8 mouse cellular contexts compared by ENCODE assay signal in genomic region chr9:67758686-67759085, GRCm38 (mm10). TPM values are rescaled to one million over a fixed set of nuclear protein-coding genes. Genes with fewer than 3 reads are reported as not detected.
DNase-seq lines count a peak whose midpoint lies in the region; ATAC-seq and TF ChIP-seq lines count a peak whose summit lies in the region.

No protein-coding gene starts in this region.

- no peak overlapping the region for H3K27ac ChIP-seq in embryonic facial prominence, embryonic 11.5 days (replicated peaks; ENCODE audit: low read depth, low read length)
- no peak overlapping the region for H3K27ac ChIP-seq in heart, embryonic 10.5 days
- no peak overlapping the region for H3K27ac ChIP-seq in kidney, adult 2 months (ENCODE audit: insufficient read depth, low read depth, low read length)
- no peak overlapping the region for H3K27ac ChIP-seq in limb, embryonic 13.5 days
- H3K27ac ChIP-seq in neural tube, embryonic 11.5 days (ENCODE audit: low read depth, low read length) = no peak overlapping the region

- peaks cover 38% of the 10 kb centered on the region for H3K27me3 ChIP-seq in E14TG2a.4 (ENCODE audit: insufficient read depth, low read length)
- peaks cover 13% of the 10 kb centered on the region for H3K27me3 ChIP-seq in embryonic facial prominence, embryonic 11.5 days (ENCODE audit: control insufficient read depth, insufficient read depth, low read length)
- H3K27me3 ChIP-seq in heart, embryonic 10.5 days (ENCODE audit: insufficient read depth, poor library complexity, severe bottlenecking) = peaks cover 32% of the 10 kb centered on the region
- H3K27me3 ChIP-seq in kidney, adult 2 months (replicated peaks; ENCODE audit: control insufficient read depth, insufficient read depth, low read length) = 0 out of 2 replicates have a peak, but pooled peaks cover 1% of the 10 kb centered on the region
- peaks cover 37% of the 10 kb centered on the region for H3K27me3 ChIP-seq in limb, embryonic 13.5 days
- peaks cover 16% of the 10 kb centered on the region for H3K27me3 ChIP-seq in neural tube, embryonic 11.5 days (ENCODE audit: control insufficient read depth, insufficient read depth, low read length)

- WGBS in embryonic facial prominence, embryonic 11.5 days = 6% methylated on average over 9 of the region's 9 CpGs
- WGBS in heart, embryonic 10.5 days = 5% methylated on average over 9 of the region's 9 CpGs
- 2% methylated on average over 9 of the region's 9 CpGs for WGBS in kidney, adult 2 months
- 4% methylated on average over 9 of the region's 9 CpGs for whole genome bisulfite sequencing in limb, embryonic 13.5 days
- WGBS in neural tube, embryonic 11.5 days = 6% methylated on average over 9 of the region's 9 CpGs

- peaks cover 18% of the 10 kb centered on the region for H3K4me1 ChIP-seq in E14TG2a.4 (replicated peaks; ENCODE audit: low read depth, low read length)
- H3K4me1 ChIP-seq in embryonic facial prominence, embryonic 11.5 days (ENCODE audit: control insufficient read depth, insufficient read depth, low read length) = 0 out of 2 replicates have a peak, but pooled peaks cover 2% of the 10 kb centered on the region
- H3K4me1 ChIP-seq in heart, embryonic 10.5 days = peaks cover 18% of the 10 kb centered on the region
- no peaks in the 10 kb centered on the region for H3K4me1 ChIP-seq in kidney, adult 2 months (ENCODE audit: control insufficient read depth, insufficient read depth, low read length)
- peaks cover 15% of the 10 kb centered on the region for H3K4me1 ChIP-seq in limb, embryonic 13.5 days
- 0 out of 2 replicates have a peak, but pooled peaks cover 8% of the 10 kb centered on the region for H3K4me1 ChIP-seq in neural tube, embryonic 11.5 days (ENCODE audit: control insufficient read depth, insufficient read depth, low read length)

- peak; percentile 51 for DNase-seq in adrenal gland, postnatal 25 days
- peak; percentile 87 for DNase-seq in embryonic facial prominence, embryonic 11.5 days (ENCODE audit: low spot score)
- DNase-seq in heart, embryonic 10.5 days (ENCODE audit: low spot score) = no peak
- peak; percentile 67 for DNase-seq in kidney, adult 2 months
- peak; percentile 68 for DNase-seq in neural tube, embryonic 11.5 days (ENCODE audit: low spot score)

- peak; percentile 59 for TF ChIP-seq CTCF in E14TG2a.4 (conservative IDR thresholded peaks at IDR 0.05; ENCODE audit: low read length)
- TF ChIP-seq CTCF in kidney, adult 2 months (conservative IDR thresholded peaks at IDR 0.05; ENCODE audit: insufficient read depth, insufficient read length, low read depth, low read length) = peak; percentile 78

- no peak overlapping the region for H3K9ac ChIP-seq in embryonic facial prominence, embryonic 11.5 days (replicated peaks; ENCODE audit: low read length)
- H3K9ac ChIP-seq in limb, embryonic 13.5 days = no peak overlapping the region
- H3K9ac ChIP-seq in neural tube, embryonic 11.5 days (ENCODE audit: low read length) = no peak overlapping the region

- H3K9me3 ChIP-seq in E14TG2a.4 (ENCODE audit: low read length) = peaks cover 11% of the 10 kb centered on the region
- no peaks in the 10 kb centered on the region for H3K9me3 ChIP-seq in embryonic facial prominence, embryonic 11.5 days (replicated peaks; ENCODE audit: control insufficient read depth, low read length)
- H3K9me3 ChIP-seq in heart, embryonic 10.5 days = peaks cover 3% of the 10 kb centered on the region; the same call in 1 of the 2 replicates
- H3K9me3 ChIP-seq in limb, embryonic 13.5 days = no peaks in the 10 kb centered on the region
- H3K9me3 ChIP-seq in neural tube, embryonic 11.5 days (ENCODE audit: control insufficient read depth, low read length) = no peaks in the 10 kb centered on the region

- H3K4me2 ChIP-seq in embryonic facial prominence, embryonic 11.5 days (ENCODE audit: low read depth, low read length) = no peak overlapping the region; the same call in 1 of the 2 replicates
- H3K4me2 ChIP-seq in limb, embryonic 13.5 days (replicated peaks) = peak overlapping the region; percentile 97
- peak overlapping the region; percentile 90 for H3K4me2 ChIP-seq in neural tube, embryonic 11.5 days (ENCODE audit: low read depth)

- ATAC-seq in embryonic facial prominence, embryonic 11.5 days (replicated peaks; ENCODE audit: insufficient number of reproducible peaks, low FRiP score, low TSS enrichment, low read depth) = no peak
- ATAC-seq in limb, embryonic 13.5 days (ENCODE audit: low FRiP score, low read depth) = no peak
- no peak for ATAC-seq in neural tube, embryonic 11.5 days (ENCODE audit: insufficient read depth, low FRiP score, low TSS enrichment)
- no peak for ATAC-seq in monocyte, adult 5-6 weeks (replicated peaks; ENCODE audit: insufficient number of reproducible peaks, low FRiP score, low TSS enrichment, poor library complexity, severe bottlenecking)

- no peaks in the 10 kb centered on the region for H3K36me3 ChIP-seq in E14TG2a.4 (ENCODE audit: insufficient read depth, low read length)
- no peaks in the 10 kb centered on the region for H3K36me3 ChIP-seq in embryonic facial prominence, embryonic 11.5 days (replicated peaks; ENCODE audit: control insufficient read depth, insufficient read depth, low read depth, low read length)
- H3K36me3 ChIP-seq in heart, embryonic 10.5 days = no peaks in the 10 kb centered on the region
- H3K36me3 ChIP-seq in kidney, adult 2 months (ENCODE audit: control insufficient read depth, insufficient read depth, low read length) = no peaks in the 10 kb centered on the region
- no peaks in the 10 kb centered on the region for H3K36me3 ChIP-seq in limb, embryonic 13.5 days
- H3K36me3 ChIP-seq in neural tube, embryonic 11.5 days (ENCODE audit: control insufficient read depth, insufficient read depth, low read length) = no peaks in the 10 kb centered on the region

- no peak for TF ChIP-seq POLR2A in kidney, adult 2 months (IDR thresholded peaks at IDR 0.05; ENCODE audit: low read depth, low read length)

- H3K4me3 ChIP-seq in E14TG2a.4 (replicated peaks; ENCODE audit: low read length) = peak overlapping the region; percentile 92
- H3K4me3 ChIP-seq in embryonic facial prominence, embryonic 11.5 days (ENCODE audit: low read depth, low read length) = no peak overlapping the region
- peak overlapping the region; percentile 71 for H3K4me3 ChIP-seq in heart, embryonic 10.5 days
- no peak overlapping the region for H3K4me3 ChIP-seq in kidney, adult 2 months (ENCODE audit: insufficient read depth, low read depth, low read length)
- H3K4me3 ChIP-seq in limb, embryonic 13.5 days = peak overlapping the region; percentile 65; the same call in 1 of the 2 replicates
- H3K4me3 ChIP-seq in neural tube, embryonic 11.5 days (ENCODE audit: low read depth, low read length) = peak overlapping the region; percentile 60; the same call in 1 of the 2 replicates

RNA-seq across cellular contexts. Expression of gene C2cd4b, which starts 0.6 kb away (rescaled TPM):
- total RNA-seq in adrenal gland, postnatal 25 days (2021) = 0.24 TPM in 1 of 2 replicates, not detected in the other
- not detected in 2 replicates for polyA plus RNA-seq in embryonic facial prominence, embryonic 11.5 days (2014; fragmentation: Nextera tagmentation; extraction: Ambion mirVana)
- polyA plus RNA-seq in heart, embryonic 10.5 days (2016; fragmentation: Nextera tagmentation; extraction: Ambion mirVana) = 2.3 and 2.8 TPM in 2 replicates
- not detected in 2 replicates for polyA plus RNA-seq in kidney, adult 2 months (2012; rRNA removed)
- polyA plus RNA-seq in limb, embryonic 13.5 days (2015; fragmentation: Nextera tagmentation; extraction: Ambion mirVana) = 0.15 and 0.48 TPM in 2 replicates
- 0.95 and 1.1 TPM in 2 replicates for polyA plus RNA-seq in neural tube, embryonic 11.5 days (2014; fragmentation: Nextera tagmentation; extraction: Ambion mirVana)
- not detected in 3 replicates for total RNA-seq in monocyte, adult 5-6 weeks (2017)

Comparison
In these comparisons a context has a peak if more than half of its experiments do, and no peak if none do; other contexts are left out.
1. H3K4me3 ChIP-seq: peak in E14TG2a.4 (single experiment), heart, embryonic 10.5 days (single experiment), limb, embryonic 13.5 days (single experiment) and neural tube, embryonic 11.5 days (single experiment); none in embryonic facial prominence, embryonic 11.5 days (single experiment) and kidney, adult 2 months (single experiment).